Mouse (Mus musculus) left cerebral cortex, postnatal 36 days (tissue): ENCODE measurements at regions not wholly inside any gene's neighbourhood (a gene's known extent, or its start where the extent isn't known, plus 50 kb on each side); places are given as distances from the start of the nearest gene placed in this dataset.

Source experiments
- DNase-seq, 2 experiments: peaks; one replicate each; pipeline ENCODE4 v3.0.0; 2021 to 2022; ENCODE audit warnings: low spot score in 2 of 2, mixed read lengths in 1 of 2
- intact Hi-C: fragments of 180-260 bp; cut with DNase I; formaldehyde crosslinking; loops from one replicate; pipeline ENCODE4 v1.15.1; 2025

DNA sequence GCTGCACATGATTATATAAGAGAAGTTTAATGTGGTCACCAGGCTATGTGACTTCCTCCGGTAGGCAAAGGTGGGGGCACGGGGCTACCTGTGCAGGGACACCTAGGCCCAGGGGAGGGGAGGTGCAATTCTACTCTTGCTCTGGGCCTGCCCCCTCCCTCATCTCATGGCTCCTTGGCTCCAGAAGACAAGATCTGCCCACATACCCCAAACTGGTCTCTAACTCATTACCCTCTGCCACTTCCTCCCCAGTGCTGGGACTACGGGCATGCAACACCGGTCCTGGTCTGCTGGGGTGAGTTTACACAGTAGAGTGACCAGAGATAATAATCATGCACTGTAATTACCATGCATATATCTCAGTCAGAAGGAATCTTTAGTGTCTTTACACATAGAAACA is 155.0 kb downstream of the Cog6 start:
- no peak for DNase-seq
- intact Hi-C loops = no loop called here

DNA sequence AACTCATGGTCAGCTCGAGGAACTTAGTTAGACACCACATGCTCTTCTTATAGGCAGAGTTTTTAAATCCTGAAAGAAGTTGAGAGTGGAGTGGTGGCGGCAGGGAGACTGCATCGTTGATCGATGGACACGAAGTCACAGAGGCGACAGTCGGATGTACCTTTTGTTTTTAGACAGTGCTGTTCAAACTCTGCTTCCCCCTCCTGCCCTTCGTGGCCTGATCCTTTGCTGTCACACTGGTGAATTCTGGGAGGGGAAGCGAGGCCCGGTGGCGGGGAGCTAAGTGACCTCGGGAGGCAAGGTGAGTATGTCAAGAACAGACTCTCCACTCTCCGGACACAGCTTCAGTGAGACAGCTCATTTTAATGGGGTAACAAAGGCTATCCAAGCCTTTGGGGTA is 155.5 kb downstream of the Cog6 start:
- intact Hi-C loops = no loop called here
- DNase-seq = no peak

DNA sequence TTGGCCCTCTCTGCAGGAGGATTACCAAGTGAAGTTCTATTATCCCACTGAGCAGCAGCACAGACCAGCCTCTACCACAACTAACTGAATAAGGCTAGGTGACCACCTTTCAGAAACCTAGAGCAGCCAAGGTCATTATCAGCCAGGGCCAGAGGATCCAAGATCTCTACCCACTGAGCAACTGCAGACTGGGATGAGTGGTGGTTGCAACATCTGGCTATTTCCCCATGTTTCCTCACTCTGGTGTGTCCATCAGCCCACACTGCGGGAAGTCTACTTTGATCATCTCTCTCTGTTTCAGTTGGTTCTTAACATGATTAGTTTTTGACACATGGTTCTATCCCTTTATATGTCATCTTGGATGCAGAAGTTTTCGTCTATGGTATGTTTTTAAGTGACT is 157.2 kb downstream of the Cog6 start:
- intact Hi-C loops = no loop called here
- no peak for DNase-seq

DNA sequence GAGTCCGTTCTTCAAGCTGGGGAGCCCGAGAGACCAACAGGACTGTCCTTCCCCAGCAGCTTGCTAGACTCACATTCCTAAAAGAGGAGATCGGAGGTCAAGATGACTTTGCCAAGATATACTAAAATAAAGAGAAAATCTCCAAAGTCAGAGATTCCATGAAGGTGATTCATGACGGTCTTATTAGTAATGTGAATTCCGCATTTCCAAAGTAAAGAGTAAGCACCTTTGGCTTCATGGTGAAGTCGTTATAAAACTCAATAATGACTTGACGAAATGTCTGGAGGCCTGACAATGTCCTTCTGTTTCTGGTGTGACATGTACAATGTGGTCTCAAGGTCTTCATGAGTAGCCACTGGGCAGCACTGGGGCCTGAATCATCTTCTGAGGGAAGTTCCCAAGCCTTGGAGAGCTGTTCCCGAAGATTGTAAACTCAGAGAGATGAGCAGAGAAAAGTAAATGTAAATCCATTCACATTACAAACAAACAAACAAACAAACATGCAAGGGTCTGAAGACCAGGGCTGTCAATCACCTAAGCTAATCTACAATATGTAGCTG is 157.7 kb downstream of the Cog6 start:
- DNase-seq = no peak
- intact Hi-C loops = no loop called here

DNA sequence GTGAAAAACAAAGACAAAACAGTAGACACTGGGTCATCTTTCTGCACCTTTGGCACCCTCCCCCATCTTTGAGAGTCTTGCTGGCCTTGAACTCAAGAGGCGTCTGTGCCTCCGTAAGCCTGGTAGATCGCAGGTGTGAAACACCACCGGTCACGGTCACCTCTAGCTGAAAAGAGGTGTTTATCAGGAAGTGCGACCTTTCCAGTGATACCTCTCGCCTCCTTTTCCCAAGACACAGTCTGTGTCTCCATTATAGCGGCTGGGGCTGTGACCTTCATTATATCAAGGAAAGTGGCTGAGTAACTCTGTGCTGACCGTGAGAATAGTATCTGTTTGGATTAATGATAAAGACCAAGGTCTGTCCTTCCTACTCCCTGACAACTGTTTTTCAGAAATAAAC is 158.8 kb downstream of the Cog6 start:
- no peak for DNase-seq
- intact Hi-C loops = no loop called here

DNA sequence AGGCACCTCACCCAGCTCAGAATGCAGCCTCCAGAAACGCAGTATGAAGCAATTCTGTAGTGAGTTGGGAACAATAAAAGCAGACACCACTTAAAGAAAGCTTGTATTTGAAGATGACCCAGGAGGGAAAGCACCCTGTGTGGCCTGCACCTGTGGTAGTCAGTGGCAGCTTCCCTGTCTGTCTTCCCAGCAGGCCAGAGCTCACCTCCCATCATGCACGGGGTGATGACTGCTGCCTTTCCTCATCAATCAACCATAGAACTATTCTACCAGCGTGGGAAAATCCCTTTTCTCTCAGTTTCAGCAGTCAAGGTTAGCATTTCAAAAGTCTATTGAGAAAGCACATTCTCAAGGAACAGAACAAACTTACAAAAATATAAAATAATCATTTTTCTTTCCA is 160.0 kb downstream of the Cog6 start:
- intact Hi-C loops = no loop called here
- no peak for DNase-seq

DNA sequence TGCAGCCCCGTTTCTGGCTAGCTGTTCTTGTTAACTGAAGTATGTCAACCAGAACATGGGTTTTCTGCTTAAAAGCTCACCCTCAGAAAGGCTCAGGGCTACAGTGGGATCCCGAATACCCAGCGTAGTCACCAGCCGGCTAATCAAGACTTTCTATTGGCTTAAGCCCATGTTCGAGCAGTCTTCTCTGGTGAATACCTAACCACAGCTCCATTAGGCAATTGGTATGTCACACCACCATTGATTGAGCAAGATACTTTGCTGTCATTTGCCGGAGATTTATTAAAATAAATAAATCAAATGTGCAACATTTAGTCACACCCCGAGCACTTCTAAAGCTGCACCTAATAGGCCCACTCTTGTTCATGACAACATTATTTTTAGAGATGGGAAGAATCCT is 162.5 kb downstream of the Cog6 start:
- DNase-seq = no peak
- intact Hi-C loops = no loop called here

DNA sequence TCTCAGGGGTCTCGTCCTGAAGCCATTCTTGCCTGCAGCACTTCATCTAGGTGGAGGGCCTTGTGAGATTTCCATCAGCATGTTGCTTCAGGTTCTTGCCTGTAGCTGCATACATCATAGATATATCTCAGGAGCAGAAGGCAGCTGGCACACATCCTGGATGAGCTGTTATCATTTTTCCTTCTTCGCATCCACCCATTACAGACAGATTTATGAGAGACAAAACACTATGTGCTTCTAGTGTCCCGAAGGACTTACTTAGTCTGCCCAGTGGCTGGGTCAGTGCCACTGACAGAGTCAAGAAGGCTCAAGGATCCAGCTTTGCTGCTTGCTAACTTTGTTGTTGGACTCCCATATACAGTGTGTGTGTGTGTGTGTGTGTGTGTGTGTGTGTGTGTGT is 163.9 kb downstream of the Cog6 start:
- no peak for DNase-seq
- intact Hi-C loops = no loop called here

DNA sequence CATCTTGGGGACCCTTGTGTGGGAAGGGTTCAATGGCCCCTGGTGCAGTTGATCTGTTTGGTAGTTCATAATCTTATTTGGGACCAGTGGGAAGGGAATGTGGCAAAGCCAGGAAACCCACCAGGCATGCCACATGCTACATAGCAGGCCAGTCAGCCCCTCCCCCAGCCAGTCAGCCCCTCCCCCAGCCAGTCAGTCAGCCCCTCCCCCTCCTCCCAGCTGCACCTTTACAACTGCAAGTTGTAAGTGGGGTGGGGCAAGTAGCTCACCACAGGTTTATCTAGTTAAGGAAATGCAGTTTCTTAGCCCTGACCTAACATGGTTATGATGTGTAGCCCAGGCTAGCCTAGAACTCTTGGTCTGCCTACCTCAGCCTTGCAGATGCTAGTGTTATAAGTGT is 171.9 kb downstream of the Cog6 start:
- no peak for DNase-seq
- intact Hi-C loops = no loop called here

DNA sequence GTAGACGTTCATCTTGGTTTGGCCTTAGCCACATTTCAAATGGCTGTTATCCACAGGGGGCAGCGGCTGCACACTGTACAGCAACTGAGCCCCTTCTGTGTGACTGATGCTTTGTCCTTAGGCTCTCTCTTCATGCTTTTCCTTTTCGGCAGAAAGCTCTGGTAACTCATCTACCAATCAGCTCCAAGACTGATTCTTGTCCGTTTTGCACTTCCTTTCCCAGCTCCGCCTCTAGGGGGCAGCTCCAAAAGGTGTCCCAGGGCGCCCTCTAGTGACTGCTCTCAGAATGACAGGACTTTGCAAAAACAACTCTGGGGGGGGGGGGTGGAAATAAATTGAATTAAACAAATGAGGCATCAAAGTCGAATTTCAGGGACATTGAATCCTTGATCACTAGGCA is 173.0 kb downstream of the Cog6 start:
- peak; percentile 64 to 67 for DNase-seq
- intact Hi-C loops = loop anchor here (5.0 kb wide), 1 partner anchor 582 kb away; no protein-coding TSS in a partner anchor

DNA sequence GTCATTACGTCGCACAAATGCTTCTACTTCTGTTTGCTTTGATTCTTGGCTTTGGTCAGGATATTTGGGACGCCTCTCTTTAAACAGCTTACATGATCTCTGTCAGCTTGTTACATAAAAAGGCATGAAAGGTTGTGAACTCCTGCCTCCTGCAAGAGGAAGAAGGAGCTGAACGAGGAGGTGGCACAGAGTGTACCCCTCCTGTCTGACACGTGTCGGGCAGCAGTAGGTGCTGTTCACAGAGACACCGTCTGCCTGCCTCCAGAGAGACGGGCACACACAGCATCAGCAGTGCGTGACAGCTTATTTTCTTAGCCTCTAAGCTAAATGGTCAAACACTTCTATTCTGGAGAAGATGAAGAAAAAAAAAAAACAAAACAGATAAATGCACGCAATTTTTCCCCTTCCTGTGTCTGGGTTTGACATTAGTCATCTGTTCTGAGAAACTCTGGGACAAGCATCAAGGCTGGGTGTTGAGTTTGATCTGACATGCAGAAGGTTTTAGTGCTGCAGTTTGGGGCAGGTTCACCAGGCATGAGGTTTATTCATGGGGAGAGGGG is 174.1 kb downstream of the Cog6 start:
- no peak for DNase-seq
- intact Hi-C loops = loop anchor here (5.0 kb wide), 1 partner anchor 581 kb away; no protein-coding TSS in a partner anchor

DNA sequence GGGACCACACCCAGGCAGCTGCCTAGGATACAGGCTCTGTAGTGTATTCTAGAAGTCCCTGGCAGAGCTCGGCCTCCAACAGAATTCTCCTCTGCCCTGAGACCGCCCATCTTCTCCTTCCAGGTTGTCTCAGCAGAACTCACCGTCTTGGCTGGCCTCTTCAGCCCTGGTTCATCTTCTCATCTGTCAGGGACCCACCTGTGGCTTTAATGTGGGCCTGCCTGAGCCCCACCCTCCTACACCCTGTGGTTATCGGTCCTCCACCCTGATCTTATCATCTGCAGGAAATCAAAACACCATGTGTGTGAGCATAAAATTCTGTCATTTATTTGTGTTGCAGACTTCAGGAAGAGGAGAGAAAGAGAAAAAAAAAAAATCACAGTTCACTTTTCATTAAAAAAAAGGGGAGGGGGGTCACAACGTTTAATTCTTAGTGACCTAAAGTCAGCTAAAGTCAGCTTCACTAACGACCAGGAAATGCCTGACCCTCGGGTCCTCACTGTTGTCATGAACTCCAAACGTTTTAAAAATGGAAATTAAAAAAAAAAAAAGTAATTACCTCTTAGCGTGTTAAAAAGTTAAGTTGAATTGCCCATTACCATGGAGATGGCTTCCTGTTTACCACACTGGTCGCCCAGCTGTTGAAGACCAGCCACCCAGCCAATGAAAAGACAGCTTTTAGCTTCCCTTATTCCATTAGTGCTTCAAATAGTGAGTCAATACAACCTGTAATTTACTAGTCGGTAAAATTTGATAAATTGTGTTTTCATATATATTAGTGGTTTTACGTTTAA is 176.7 kb downstream of the Cog6 start:
- intact Hi-C loops = loop anchor here (5.0 kb wide), 1 partner anchor 578 kb away; no protein-coding TSS in a partner anchor
- no peak for DNase-seq

DNA sequence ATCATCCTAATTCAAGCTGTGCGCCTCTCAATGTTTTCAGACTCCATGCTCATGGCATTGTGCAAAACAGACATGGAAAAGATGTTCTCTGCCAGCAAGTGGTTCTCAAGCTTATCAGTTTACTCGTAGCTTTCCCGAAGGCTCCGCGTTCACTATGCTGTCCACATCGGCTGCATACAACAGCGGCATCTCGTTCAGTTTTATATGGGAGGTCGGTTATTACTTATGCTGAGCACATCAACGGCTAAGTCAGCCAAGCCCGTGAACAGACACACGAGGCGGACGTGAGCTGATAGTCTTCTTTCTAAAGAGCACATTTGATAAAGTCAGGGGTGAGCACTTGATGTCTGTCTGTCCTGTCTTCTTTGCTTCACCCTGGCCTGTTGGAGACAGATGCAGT is 179.0 kb downstream of the Cog6 start:
- DNase-seq = no peak
- intact Hi-C loops = no loop called here

DNA sequence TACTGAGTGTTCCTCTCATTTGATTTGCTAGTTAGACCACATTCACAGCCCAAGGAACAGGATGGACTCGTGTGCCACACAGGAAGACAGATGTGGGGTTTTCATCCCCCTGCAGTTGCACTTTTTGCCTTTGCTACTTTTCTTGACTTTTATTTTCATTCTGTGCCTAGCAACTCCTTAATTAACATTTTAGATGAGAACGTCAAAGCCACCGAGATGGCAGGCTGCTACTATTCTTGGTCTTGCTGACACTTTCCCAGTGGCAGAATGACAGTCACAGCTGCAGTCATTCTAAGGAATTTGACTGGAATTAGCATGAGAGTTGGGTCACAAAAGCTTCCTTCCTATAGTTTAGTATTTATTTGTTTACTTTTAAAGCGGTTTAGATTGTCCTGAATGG is 179.5 kb downstream of the Cog6 start:
- intact Hi-C loops = no loop called here
- DNase-seq = no peak

DNA sequence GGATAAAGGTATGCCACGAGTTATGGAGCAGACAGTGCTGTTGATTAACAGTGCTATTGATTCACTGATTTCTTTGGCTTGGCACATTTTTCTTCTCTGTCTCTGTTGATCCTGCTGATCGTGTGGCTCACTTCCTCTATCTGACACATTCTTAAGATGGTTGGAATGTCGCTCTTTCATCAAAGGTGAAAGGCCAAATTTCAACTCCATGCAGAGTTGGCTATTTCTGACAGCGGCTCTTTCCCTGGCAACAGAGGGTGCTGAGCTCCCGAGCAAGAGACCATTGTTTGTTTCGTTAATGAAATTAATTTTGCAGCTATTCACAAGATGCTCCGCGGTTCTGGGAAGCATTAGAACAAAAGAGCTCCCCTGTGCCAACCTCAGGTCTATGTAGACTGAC is 180.3 kb downstream of the Cog6 start:
- DNase-seq = no peak
- intact Hi-C loops = no loop called here

DNA sequence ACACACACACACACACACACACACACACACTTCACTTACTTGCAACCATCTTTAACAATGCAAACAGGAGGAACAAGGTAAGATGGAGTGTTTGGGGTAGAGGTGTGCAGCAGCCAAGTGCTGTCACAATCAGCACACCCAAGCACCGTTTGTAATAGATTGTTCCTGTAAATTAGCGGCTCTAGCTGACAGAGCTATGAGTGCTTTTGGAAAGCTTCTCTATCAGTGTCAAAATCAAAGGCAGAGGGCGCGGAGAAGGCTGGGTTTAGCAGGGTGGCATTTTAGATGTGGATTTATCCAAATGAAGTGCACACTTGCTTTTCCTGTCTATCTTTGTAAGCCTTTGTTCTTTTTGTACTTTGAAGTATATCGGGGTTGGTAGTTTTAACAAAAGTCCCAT is 184.6 kb downstream of the Cog6 start:
- intact Hi-C loops = no loop called here
- no peak for DNase-seq

DNA sequence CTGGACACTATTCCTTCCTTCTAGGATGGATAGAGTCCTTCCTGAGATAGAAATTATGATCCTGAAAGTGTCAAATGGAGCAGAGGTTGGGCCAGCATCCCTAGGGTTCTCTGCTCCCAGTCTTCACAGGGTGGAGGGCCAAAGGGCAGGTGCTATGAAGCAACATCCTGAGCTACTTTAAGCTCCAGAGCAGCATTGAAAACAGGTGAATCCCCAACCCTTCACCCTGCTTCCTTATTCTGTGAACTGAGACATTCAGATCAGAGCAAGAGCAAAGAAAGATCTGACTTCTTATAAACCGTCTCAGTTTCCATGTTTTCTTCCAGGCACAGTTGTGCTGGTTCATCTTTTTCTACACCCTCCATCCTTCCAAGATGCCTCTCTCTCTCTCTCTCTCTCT is 185.1 kb downstream of the Cog6 start:
- intact Hi-C loops = no loop called here

DNA sequence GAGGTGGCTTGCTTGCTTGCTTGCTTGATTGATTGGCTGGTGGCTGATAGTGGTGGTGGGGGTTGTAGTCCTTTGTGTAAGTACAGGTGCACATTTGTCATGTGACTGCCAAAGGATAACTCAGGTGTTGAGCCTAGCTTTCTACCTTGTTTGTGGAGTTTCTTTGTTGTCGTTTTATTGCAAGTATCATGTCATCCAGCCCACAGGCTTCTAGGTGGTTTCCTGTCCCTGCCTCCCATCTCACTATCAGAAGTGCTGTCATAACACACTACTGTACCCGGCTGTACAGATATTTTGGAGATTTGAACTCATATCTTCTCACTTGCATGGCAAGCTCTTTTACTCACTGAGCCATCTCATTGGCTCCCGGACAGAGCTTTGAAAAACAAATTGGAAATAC is 186.9 kb downstream of the Cog6 start:
- intact Hi-C loops = no loop called here

More for the DNA sequence above, 185.1 kb downstream of the Cog6 start:
- no peak for DNase-seq

DNA sequence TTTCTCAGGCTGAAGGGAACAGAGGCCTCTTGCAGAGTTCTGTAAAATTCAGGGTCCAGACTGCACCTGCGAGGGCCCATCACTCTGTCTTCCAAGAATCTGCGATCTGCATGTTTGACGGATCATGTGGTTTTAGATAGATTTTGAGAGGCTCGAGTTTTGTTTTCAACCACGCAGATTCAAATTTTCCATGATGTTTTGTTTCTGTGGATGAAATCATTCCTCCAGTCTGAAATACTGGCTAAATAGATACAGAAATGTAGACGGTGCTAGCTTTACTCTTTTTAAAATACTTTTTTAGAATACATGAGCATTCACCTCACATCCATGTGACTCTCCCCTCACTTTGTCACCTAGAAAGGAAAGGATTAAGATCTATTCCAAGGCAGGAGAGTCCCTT is 188.0 kb downstream of the Cog6 start:
- intact Hi-C loops = no loop called here

More for the DNA sequence above, 186.9 kb downstream of the Cog6 start:
- DNase-seq = no peak

DNA sequence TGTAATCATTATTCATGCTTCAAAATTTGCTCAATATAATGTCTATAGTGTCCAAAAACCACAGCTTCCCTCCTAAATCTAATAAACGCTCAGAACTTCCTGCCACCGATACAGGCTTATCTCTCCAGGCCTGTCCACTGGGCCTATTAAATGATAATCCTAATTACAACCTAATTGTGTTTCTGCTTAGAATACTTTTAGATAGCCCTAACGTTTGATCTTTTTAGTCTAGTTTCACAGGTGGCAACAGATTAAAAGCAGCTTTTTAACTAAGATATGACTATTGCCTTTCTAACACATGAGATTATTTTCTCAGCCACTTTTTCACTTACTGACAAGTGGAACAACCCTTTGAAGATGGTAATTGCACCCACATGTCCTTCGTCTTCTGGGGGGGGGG is 188.6 kb downstream of the Cog6 start:
- intact Hi-C loops = no loop called here
- DNase-seq = no peak

More for the DNA sequence above, 188.0 kb downstream of the Cog6 start:
- DNase-seq = no peak

DNA sequence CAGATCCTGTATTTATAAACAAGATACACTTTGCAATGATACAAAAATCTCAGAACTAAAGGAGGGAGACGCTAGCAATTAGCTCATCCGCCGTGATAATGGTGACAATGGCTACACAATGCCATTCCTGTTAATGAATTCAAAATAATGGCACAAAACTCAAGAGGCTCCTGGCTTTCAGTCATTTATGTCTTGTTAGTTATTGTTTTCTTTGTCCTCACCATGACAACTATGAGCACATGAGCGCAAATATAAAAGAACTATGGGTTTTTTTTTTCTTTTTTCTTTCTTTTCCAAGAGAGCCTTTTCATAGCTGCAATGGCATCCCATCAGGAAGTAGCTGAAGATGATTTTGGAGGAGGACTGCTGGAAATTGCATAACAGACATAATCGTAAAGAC is 194.2 kb downstream of the Cog6 start:
- DNase-seq = no peak
- intact Hi-C loops = no loop called here
